Mouse (Mus musculus) liver, postnatal 0 days (tissue): Measurements from ENCODE around the gene Gstm1. TPM values are rescaled to one million over a fixed set of nuclear protein-coding genes. Genes with fewer than 3 reads are reported as not detected.
A peak's percentile ranks its signal among the peaks of the same experiment; 100 is the strongest.
"Not testable (repeated sequence)": the region's sequence is repeated elsewhere in the genome, so short reads cannot be mapped to it uniquely, and the experiment has no call there.

ENCODE experiments used
- ATAC-seq: fragments of 200-750 bp; cut with Nextera tagmentation; 2 replicates; pipeline ENCODE4 v1.8.0; 2017; ENCODE audit warnings: mild to moderate bottlenecking, moderate library complexity
- DNase-seq: peaks from one replicate; pipeline ENCODE4 v3.0.0-alpha.2; 2016
- H3K27ac ChIP-seq: fragments of 300-500 bp; sonication (generic); 2 replicates; pipeline ENCODE4 v1.5.1; 2014; ENCODE audit warnings: antibody characterized with exemption, moderate library complexity, mild to moderate bottlenecking, low read depth
- H3K27me3 ChIP-seq: fragments of 300-500 bp; sonication (generic); 2 replicates; pipeline ENCODE4 v1.6.1; 2014; ENCODE audit warnings: low read length, control low read depth, mixed read lengths; ENCODE audit not compliant: insufficient read depth
- H3K36me3 ChIP-seq: fragments of 300-500 bp; sonication (generic); replicated peaks from 2 replicates; pipeline ENCODE4 v1.6.1; 2014; ENCODE audit warnings: mild to moderate bottlenecking, control low read depth, low read length, moderate library complexity, mixed read lengths; ENCODE audit not compliant: insufficient read depth
- H3K4me1 ChIP-seq: fragments of 300-500 bp; sonication (generic); 2 replicates; pipeline ENCODE4 v1.6.1; 2014; ENCODE audit warnings: antibody characterized with exemption, mild to moderate bottlenecking, control low read depth; ENCODE audit not compliant: insufficient read depth
- H3K4me2 ChIP-seq: fragments of 300-500 bp; sonication (generic); 2 replicates; pipeline ENCODE4 v1.6.1; 2014; ENCODE audit warnings: low read depth, mild to moderate bottlenecking, low read length, moderate library complexity, mixed read lengths
- H3K4me3 ChIP-seq: fragments of 300-500 bp; sonication (generic); 2 replicates; pipeline ENCODE4 v1.5.1; 2014; ENCODE audit warnings: low read depth, low read length
- H3K9ac ChIP-seq: fragments of 300-500 bp; sonication (generic); replicated peaks from 2 replicates; pipeline ENCODE4 v1.6.1; 2014; ENCODE audit warnings: mild to moderate bottlenecking, moderate library complexity
- H3K9me3 ChIP-seq: fragments of 300-500 bp; sonication (generic); 2 replicates; pipeline ENCODE4 v1.6.1; 2016; ENCODE audit warnings: mild to moderate bottlenecking, control low read depth, low read length, mixed read lengths
- CTCF ChIP-seq: sonication (generic); IDR thresholded peaks from 2 replicates; pipeline ENCODE4 v1.5.1; 2016; ENCODE audit warnings: antibody characterized with exemption, low read depth
- EP300 ChIP-seq: IDR thresholded peaks from 2 replicates; pipeline ENCODE4 v1.6.1; 2016; ENCODE audit warnings: antibody characterized with exemption, low read depth, mild to moderate bottlenecking
- WGBS: fragments of 180-500 bp; shearing (Covaris S2); extraction: QIAGEN DNeasy Blood & Tissue Kit; methylation state at CpG from one replicate; pipeline ENCODE4 v1.1.7; 2014; ENCODE audit not compliant: insufficient replicate concordance; 5-methylcytosine and 5-hydroxymethylcytosine counted together
- polyA plus RNA-seq: library from polyadenylated mRNA; unstranded; fragments of >200 nt; fragmentation: Nextera tagmentation; extraction: Ambion mirVana; gene quantifications from 2 replicates; pipeline ENCODE4 v1.2.1, GENCODE M21; 2015

Gene Gstm1
- polyA plus RNA-seq, 1 experiment from 2014 or later = 188 TPM

DNA sequence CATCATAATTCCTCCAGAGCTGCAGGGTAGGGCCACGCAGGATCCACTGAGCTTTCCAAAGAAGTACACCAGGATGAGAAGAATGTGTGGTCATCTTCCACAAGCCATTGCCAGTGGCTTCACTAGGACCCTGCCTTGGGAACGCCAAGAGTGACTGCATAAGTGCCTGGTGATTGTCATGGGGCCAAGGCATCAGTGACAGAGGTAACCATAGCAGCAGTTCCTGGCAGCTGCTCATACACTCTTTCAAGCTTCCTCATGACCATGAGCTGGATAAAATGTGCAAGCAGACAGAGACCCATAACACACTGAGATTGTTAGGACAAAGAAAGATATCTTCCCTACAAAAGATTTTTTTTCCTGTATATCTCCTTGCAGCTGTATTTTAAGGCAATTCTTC lies 7.5 kb downstream of the Gstm1 start:
- TF ChIP-seq EP300 = no peak

DNA sequence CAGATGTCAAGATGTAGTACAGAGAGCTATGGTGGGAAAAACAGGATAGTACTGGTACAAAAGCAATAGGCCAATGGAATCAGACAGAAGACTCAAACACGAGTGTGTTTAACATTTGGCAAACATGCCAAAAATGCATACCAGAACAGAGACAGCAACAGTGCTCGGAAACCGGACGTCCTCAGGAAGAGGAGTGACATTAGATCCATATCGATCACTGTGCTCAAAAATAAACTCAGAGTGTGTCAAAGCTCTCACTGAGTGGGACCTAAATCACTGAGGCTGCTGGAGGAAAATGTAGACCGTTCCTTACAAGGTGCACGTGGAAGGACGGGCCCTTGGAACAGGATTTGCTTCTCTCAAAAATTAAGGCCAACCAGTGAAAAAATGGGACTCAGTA lies 15.8 kb downstream of the Gstm1 start:
- TF ChIP-seq EP300 = no peak
- no peak for TF ChIP-seq CTCF
- no peak overlapping the region for H3K27ac ChIP-seq
- no peak overlapping the region for H3K4me3 ChIP-seq
- no peaks in the 10 kb centered on the region for H3K36me3 ChIP-seq
- no peaks in the 10 kb centered on the region for H3K27me3 ChIP-seq
- H3K4me1 ChIP-seq = no peaks in the 10 kb centered on the region
- DNase-seq (no peak), ATAC-seq (no peak)
- WGBS = 57% methylated on average over 8 of the region's 8 CpGs
- no peak overlapping the region for H3K4me2 ChIP-seq
- H3K9ac ChIP-seq = no peak overlapping the region
- H3K9me3 ChIP-seq = no peaks in the 10 kb centered on the region

More for the DNA sequence above, 7.5 kb downstream of the Gstm1 start:
- peaks cover 16% of the 10 kb centered on the region; the same call in 1 of the 2 replicates for H3K4me1 ChIP-seq
- ATAC-seq = no peak
- no peak overlapping the region for H3K4me2 ChIP-seq
- H3K36me3 ChIP-seq = no peaks in the 10 kb centered on the region
- no peaks in the 10 kb centered on the region for H3K27me3 ChIP-seq
- no peak overlapping the region for H3K27ac ChIP-seq
- no peak overlapping the region for H3K4me3 ChIP-seq
- DNase-seq = no peak
- H3K9ac ChIP-seq = no peak overlapping the region
- no peaks in the 10 kb centered on the region for H3K9me3 ChIP-seq
- 68% methylated on average over 2 of the region's 2 CpGs for WGBS

GRCm38 (mm10) chr3:107999491-107999890 lies 18.3 kb downstream of the Gstm1 start:
- Histone ChIP-seq H3K9ac (no peak overlapping the region), H3K4me2 (no peak overlapping the region), H3K9me3 (no peaks in the 10 kb centered on the region), H3K27me3 (no peaks in the 10 kb centered on the region), H3K36me3 (no peaks in the 10 kb centered on the region), H3K27ac (no peak overlapping the region), H3K4me1 (no peaks in the 10 kb centered on the region), H3K4me3 (no peak overlapping the region)
- ATAC-seq = no peak
- WGBS = 76% methylated on average over 3 of the region's 3 CpGs
- TF ChIP-seq EP300 = no peak
- no peak for TF ChIP-seq CTCF
- DNase-seq = no peak

DNA sequence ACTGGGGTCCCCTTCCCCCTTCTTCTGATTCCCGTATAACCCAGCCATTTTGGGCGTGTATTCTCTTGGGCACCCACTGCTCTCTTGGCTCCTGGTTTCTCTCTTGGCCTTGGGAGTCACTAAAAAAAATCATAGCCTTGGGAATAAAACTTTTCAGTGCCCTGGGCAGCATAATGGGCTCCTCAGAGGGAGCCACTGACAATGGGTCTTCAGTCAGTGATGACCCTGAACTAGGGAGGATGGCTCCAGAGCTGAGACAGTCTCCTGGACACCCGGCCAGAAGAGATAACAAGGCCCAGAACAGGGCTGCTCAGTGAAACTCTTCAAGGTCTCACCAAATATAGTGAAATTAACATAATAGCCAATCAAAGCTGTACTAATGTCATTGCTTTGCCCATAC lies 19.2 kb downstream of the Gstm1 start:
- Histone ChIP-seq H3K27ac (no peak overlapping the region), H3K4me1 (no peaks in the 10 kb centered on the region), H3K9me3 (0 out of 2 replicates have a peak, but pooled peaks cover 3% of the 10 kb centered on the region), H3K9ac (no peak overlapping the region), H3K4me2 (no peak overlapping the region), H3K36me3 (no peaks in the 10 kb centered on the region), H3K27me3 (no peaks in the 10 kb centered on the region), H3K4me3 (no peak overlapping the region)
- 76% methylated on average over 3 of the region's 3 CpGs for WGBS
- DNase-seq = no peak
- TF ChIP-seq EP300 (no peak), CTCF (no peak)
- ATAC-seq = no peak

DNA sequence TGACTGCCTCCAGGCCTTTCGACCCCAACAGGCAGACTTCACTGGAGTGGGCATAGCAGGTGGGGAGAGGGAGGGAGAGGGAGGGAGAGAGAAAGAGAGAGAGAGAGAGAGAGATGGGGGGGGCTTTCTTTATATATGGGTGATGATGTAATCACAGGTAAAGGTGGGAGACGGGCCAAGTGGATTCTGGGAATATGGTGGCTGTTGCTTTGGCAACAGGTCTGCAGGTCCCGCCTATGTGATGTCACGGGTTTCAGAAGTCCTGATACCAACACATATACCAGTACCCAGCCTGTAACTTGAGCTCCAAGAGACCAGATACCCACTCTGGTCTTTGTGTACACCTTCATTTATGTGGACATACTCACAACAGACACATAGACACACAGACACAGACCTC lies 21.2 kb downstream of the Gstm1 start:
- H3K9ac ChIP-seq = no peak overlapping the region
- H3K4me2 ChIP-seq = no peak overlapping the region
- ATAC-seq (no peak), DNase-seq (no peak)
- no peaks in the 10 kb centered on the region for H3K27me3 ChIP-seq
- no peak overlapping the region for H3K4me3 ChIP-seq
- WGBS = 66% methylated on average over 4 of the region's 4 CpGs
- TF ChIP-seq CTCF (no peak), EP300 (no peak)
- H3K4me1 ChIP-seq = no peaks in the 10 kb centered on the region
- H3K36me3 ChIP-seq = no peaks in the 10 kb centered on the region
- H3K9me3 ChIP-seq = 0 out of 2 replicates have a peak, but pooled peaks cover 4% of the 10 kb centered on the region
- no peak overlapping the region for H3K27ac ChIP-seq

GRCm38 (mm10) chr3:107995974-107996373 lies 21.8 kb downstream of the Gstm1 start:
- ATAC-seq, H3K4me2 ChIP-seq, H3K4me1 ChIP-seq, H3K36me3 ChIP-seq, DNase-seq, H3K9ac ChIP-seq, H3K4me3 ChIP-seq, H3K27ac ChIP-seq, H3K27me3 ChIP-seq, H3K9me3 ChIP-seq: not testable (repeated sequence)
- 82% methylated on average over 2 of the region's 2 CpGs for WGBS

GRCm38 (mm10) chr3:107986041-107986562 lies 31.7 kb downstream of the Gstm1 start, which contains the start of gene Gstm2:
TSS of gene Gstm2 (minus strand) at chr3:107986453.
- peaks cover 4% of the 10 kb centered on the region; the same call in 1 of the 2 replicates for H3K4me1 ChIP-seq
- no peaks in the 10 kb centered on the region for H3K27me3 ChIP-seq
- no peak within 1 kb of the TSS for H3K4me2 ChIP-seq
- no peaks in the 10 kb centered on the region for H3K9me3 ChIP-seq
- H3K27ac ChIP-seq = peak within 1 kb of the TSS; percentile 17
- no peak for TF ChIP-seq CTCF
- ATAC-seq (peak; percentile 51), DNase-seq (no peak)
- H3K36me3 ChIP-seq = no peaks in the 10 kb centered on the region
- WGBS = 53% methylated on average over 8 of the region's 8 CpGs
- no peak within 1 kb of the TSS for H3K4me3 ChIP-seq
- no peak within 1 kb of the TSS for H3K9ac ChIP-seq

DNA sequence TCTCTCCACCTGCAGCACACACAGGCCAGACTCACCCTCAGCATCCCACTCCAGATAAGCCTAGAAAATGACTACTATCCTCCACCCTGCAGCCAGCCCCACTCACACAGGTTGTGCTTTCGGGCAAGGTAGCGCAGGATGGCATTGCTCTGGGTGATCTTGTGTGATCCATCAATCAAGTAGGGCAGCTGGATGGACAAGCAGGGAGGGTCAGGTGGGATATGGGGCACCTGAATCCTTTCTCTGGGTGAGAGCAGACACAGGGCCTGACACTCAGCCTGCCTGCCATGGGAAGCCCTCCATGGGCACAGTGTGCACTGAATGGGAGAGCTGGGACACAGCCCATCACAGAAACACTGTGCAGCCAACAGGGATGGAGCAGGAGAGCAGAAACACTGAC lies 32.6 kb downstream of the Gstm1 start:
- not testable (repeated sequence) for H3K4me1 ChIP-seq, H3K9me3 ChIP-seq, H3K27ac ChIP-seq, H3K4me2 ChIP-seq, H3K36me3 ChIP-seq, DNase-seq, ATAC-seq, H3K4me3 ChIP-seq, H3K9ac ChIP-seq, H3K27me3 ChIP-seq
- WGBS = 82% methylated on average over 2 of the region's 2 CpGs
